Comparison of ENCODE assay signal across 8 mouse cellular contexts in the genomic region with DNA sequence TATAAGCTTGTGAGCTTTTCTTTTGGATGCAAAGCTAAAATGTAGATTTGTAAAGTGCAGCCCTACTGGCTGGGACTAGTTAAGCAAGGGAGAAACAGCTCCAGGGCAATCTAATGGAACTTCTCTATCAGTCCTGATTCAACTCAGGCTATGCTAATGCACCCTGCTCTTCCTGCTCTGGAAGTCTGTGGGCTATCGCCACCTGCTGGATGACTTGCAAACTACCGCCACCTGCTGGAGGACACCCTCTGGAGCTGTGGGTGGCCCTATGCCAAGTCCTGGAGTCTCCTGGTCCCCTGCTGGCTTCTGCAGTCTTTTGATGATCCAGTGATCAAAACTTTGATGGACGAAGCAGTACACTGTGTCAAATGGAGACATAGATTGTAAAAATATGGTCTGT.
DNase-seq lines count a peak whose midpoint lies in the region; ATAC-seq and TF ChIP-seq lines count a peak whose summit lies in the region.

No protein-coding gene starts in this region.

- no peaks in the 10 kb centered on the region for H3K9me3 ChIP-seq in midbrain, embryonic 10.5 days (replicated peaks)
- H3K9me3 ChIP-seq in midbrain, embryonic 15.5 days: no peaks in the 10 kb centered on the region

- 15% methylated on average over 3 of the region's 3 CpGs for WGBS in midbrain, embryonic 10.5 days
- WGBS in midbrain, embryonic 15.5 days: 10% methylated on average over 3 of the region's 3 CpGs

- no peak overlapping the region for H3ac ChIP-seq in myocyte (ENCODE audit: control insufficient read depth, insufficient read length)

- no peaks in the 10 kb centered on the region for H3K79me2 ChIP-seq in myocyte (ENCODE audit: control insufficient read depth, insufficient read depth)

- TF ChIP-seq POLR2A in myocyte (IDR thresholded peaks at IDR 0.05; ENCODE audit: insufficient read length, low read depth): no peak

- DNase-seq in midbrain, embryonic 10.5 days (ENCODE audit: low spot score): peak; percentile 73
- peak; percentile 84 for DNase-seq in embryo, embryonic 10 days (ENCODE audit: low spot score)
- peak; percentile 85 for DNase-seq in gastrocnemius, postnatal 14 days
- peak; percentile 69 for DNase-seq in kidney, adult 11 months
- DNase-seq in left cerebral cortex, postnatal 36 days (ENCODE audit: low spot score in 2 of 2): peak; percentile 73 to 74
- peak; percentile 52 to 76 for DNase-seq in spleen, postnatal 4 days (ENCODE audit: low spot score in 2 of 2)

- no peaks in the 10 kb centered on the region for H3K4me1 ChIP-seq in midbrain, embryonic 10.5 days
- H3K4me1 ChIP-seq in midbrain, embryonic 15.5 days: no peaks in the 10 kb centered on the region

- no peak overlapping the region for H3K4me3 ChIP-seq in midbrain, embryonic 10.5 days
- H3K4me3 ChIP-seq in midbrain, embryonic 15.5 days: no peak overlapping the region
- no peak overlapping the region for H3K4me3 ChIP-seq in myocyte

- intact Hi-C loops in gastrocnemius, postnatal 14 days (cut with DNase I; ENCODE audit: low total_unique reads): no loop called here
- intact Hi-C loops in left cerebral cortex, postnatal 36 days (cut with DNase I): no loop called here

- no peak overlapping the region for H3K27ac ChIP-seq in midbrain, embryonic 10.5 days (replicated peaks)
- H3K27ac ChIP-seq in midbrain, embryonic 15.5 days: no peak overlapping the region

- no peak overlapping the region for H3K9ac ChIP-seq in midbrain, embryonic 15.5 days

- H3K36me3 ChIP-seq in midbrain, embryonic 10.5 days: no peaks in the 10 kb centered on the region
- H3K36me3 ChIP-seq in midbrain, embryonic 15.5 days (replicated peaks): no peaks in the 10 kb centered on the region
- H3K36me3 ChIP-seq in myocyte (ENCODE audit: control insufficient read depth, insufficient read depth): no peaks in the 10 kb centered on the region

- no peak for ATAC-seq in midbrain, embryonic 15.5 days (replicated peaks)

- H3K27me3 ChIP-seq in midbrain, embryonic 10.5 days (ENCODE audit: low read depth, poor library complexity, severe bottlenecking): no peaks in the 10 kb centered on the region
- H3K27me3 ChIP-seq in midbrain, embryonic 15.5 days (replicated peaks): no peaks in the 10 kb centered on the region
- H3K27me3 ChIP-seq in myocyte (ENCODE audit: control insufficient read depth, insufficient read depth, insufficient read length): no peaks in the 10 kb centered on the region

- H3K4me2 ChIP-seq in midbrain, embryonic 15.5 days: no peak overlapping the region
- no peak overlapping the region for H3K4me2 ChIP-seq in myocyte (ENCODE audit: low read depth)

TF ChIP-seq in myocyte, 11 proteins besides CTCF, POLR2A, EP300 and RAD21:
- TF ChIP-seq MYOD1 (IDR thresholded peaks at IDR 0.05; ENCODE audit: control insufficient read depth in 1 of 3, insufficient read length in 2 of 3, low read depth in 2 of 3) (peak in 2 of 3 experiments; percentile 67 to 73), SRF (IDR thresholded peaks at IDR 0.05; ENCODE audit: control insufficient read depth, insufficient read length, low read depth) (no peak), MYOG (IDR thresholded peaks at IDR 0.05; ENCODE audit: control insufficient read depth in 1 of 3, insufficient read depth in 1 of 3, insufficient read length in 2 of 3, low read depth in 2 of 3) (peak in 2 of 3 experiments; percentile 11 to 72)
TF ChIP-seq in myocyte: peak in this region for 2.
